Mouse (Mus musculus) MEL (cell line): ENCODE data around the gene Hcfc2. TPM values are rescaled to one million over a fixed set of nuclear protein-coding genes. Genes with fewer than 3 reads are reported as not detected.
A peak's percentile ranks its signal among the peaks of the same experiment; 100 is the strongest.

ENCODE experiments used
- DNase-seq: peaks from one replicate; pipeline ENCODE4 v3.0.0; 2011; ENCODE audit warnings: low read depth, low spot score
- H3K27ac ChIP-seq: 2 replicates; pipeline ENCODE4 v1.5.1; 2012; ENCODE audit warnings: low read depth, mild to moderate bottlenecking, control low read depth, low read length, moderate library complexity; ENCODE audit not compliant: control insufficient read depth
- H3K27me3 ChIP-seq, 2 experiments: fragments of 150-350 bp in 1 of 2; sonication (generic) in 1 of 2; 2 replicates each; pipeline ENCODE4 v1.6.1; 2012; ENCODE audit warnings: low read length in 2 of 2, mild to moderate bottlenecking in 2 of 2, improper control_type of control experiment in 1 of 2, moderate library complexity in 1 of 2; ENCODE audit not compliant: insufficient read depth in 2 of 2, control insufficient read depth in 1 of 2
- H3K36me3 ChIP-seq, 2 experiments: 2 replicates each; pipeline ENCODE4 v1.6.1; 2012 to 2014; ENCODE audit warnings: low read length in 2 of 2, improper control_type of control experiment in 1 of 2, inconsistent platforms in 1 of 2, mild to moderate bottlenecking in 1 of 2; ENCODE audit not compliant: insufficient read depth in 2 of 2, control insufficient read depth in 1 of 2
- H3K4me1 ChIP-seq, 2 experiments: fragments of 150-350 bp in 1 of 2; sonication (generic) in 1 of 2; 2 replicates each; pipeline ENCODE4 v1.6.1; 2012; ENCODE audit warnings: low read length in 2 of 2, improper control_type of control experiment in 1 of 2, mild to moderate bottlenecking in 1 of 2; ENCODE audit not compliant: insufficient read depth in 2 of 2, control insufficient read depth in 1 of 2
- H3K4me3 ChIP-seq, 2 experiments: fragments of 150-350 bp in 1 of 2; sonication (generic) in 1 of 2; 2 replicates each; pipeline ENCODE4 v1.5.1; 2012; ENCODE audit warnings: low read depth in 2 of 2, low read length in 2 of 2, mild to moderate bottlenecking in 2 of 2, moderate library complexity in 2 of 2, control low read depth in 1 of 2, improper control_type of control experiment in 1 of 2; ENCODE audit not compliant: control insufficient read depth in 1 of 2, insufficient read depth in 1 of 2
- H3K79me2 ChIP-seq: 2 replicates; pipeline ENCODE4 v1.6.1; 2012; ENCODE audit warnings: mild to moderate bottlenecking, low read length, moderate library complexity; ENCODE audit not compliant: control insufficient read depth, poor library complexity, insufficient read depth
- H3K9ac ChIP-seq: 2 replicates; pipeline ENCODE4 v1.6.1; 2012; ENCODE audit warnings: low read depth, mild to moderate bottlenecking, control low read depth, low read length, moderate library complexity; ENCODE audit not compliant: control insufficient read depth, poor library complexity, severe bottlenecking
- H3K9me3 ChIP-seq: fragments of 150-350 bp; sonication (generic); replicated peaks from 2 replicates; pipeline ENCODE4 v1.6.1; 2012; ENCODE audit warnings: mild to moderate bottlenecking, low read length, improper control_type of control experiment, moderate library complexity; ENCODE audit not compliant: insufficient read depth
- BHLHE40 ChIP-seq: IDR thresholded peaks from 2 replicates; pipeline ENCODE4 v1.6.1; 2012; ENCODE audit warnings: low read depth, mild to moderate bottlenecking, inconsistent platforms, low read length, improper control_type of control experiment, borderline replicate concordance
- CHD1 ChIP-seq: IDR thresholded peaks from 2 replicates; pipeline ENCODE4 v1.6.1; 2012; ENCODE audit warnings: low read depth, mild to moderate bottlenecking, inconsistent platforms, low read length, improper control_type of control experiment
- CHD2 ChIP-seq: IDR thresholded peaks from 2 replicates; pipeline ENCODE4 v1.6.1; 2011; ENCODE audit warnings: low read length, improper control_type of control experiment
- ETS1 ChIP-seq: IDR thresholded peaks from 2 replicates; pipeline ENCODE4 v1.6.1; 2012; ENCODE audit warnings: low read depth, mild to moderate bottlenecking, inconsistent platforms, low read length, improper control_type of control experiment, moderate library complexity
- GABPA ChIP-seq: IDR thresholded peaks from 2 replicates; pipeline ENCODE4 v1.6.1; 2012; ENCODE audit warnings: low read depth, mild to moderate bottlenecking, inconsistent platforms, low read length, improper control_type of control experiment, moderate library complexity
- GATA1 ChIP-seq: IDR thresholded peaks from 2 replicates; pipeline ENCODE4 v1.6.1; 2011; ENCODE audit warnings: low read depth, low read length, improper control_type of control experiment
- HCFC1 ChIP-seq: IDR thresholded peaks from 2 replicates; pipeline ENCODE4 v1.6.1; 2012; ENCODE audit warnings: low read depth, mild to moderate bottlenecking, inconsistent platforms, low read length, improper control_type of control experiment, moderate library complexity
- JUND ChIP-seq: IDR thresholded peaks from 2 replicates; pipeline ENCODE4 v1.6.1; 2011; ENCODE audit warnings: low read depth, mild to moderate bottlenecking, improper control_type of control experiment, low read length
- KAT2A ChIP-seq: conservative IDR thresholded peaks from 2 replicates; pipeline ENCODE4 v1.6.1; 2012; ENCODE audit warnings: low read depth, low read length, improper control_type of control experiment, inconsistent platforms
- MAFK ChIP-seq: IDR thresholded peaks from 2 replicates; pipeline ENCODE4 v1.6.1; 2011; ENCODE audit warnings: low read depth, mild to moderate bottlenecking, low read length, improper control_type of control experiment, borderline replicate concordance
- MAX ChIP-seq: IDR thresholded peaks from 2 replicates; pipeline ENCODE4 v1.6.1; 2011; ENCODE audit warnings: low read length, improper control_type of control experiment
- MAZ ChIP-seq: IDR thresholded peaks from 2 replicates; pipeline ENCODE4 v1.6.1; 2012; ENCODE audit warnings: low read depth, mild to moderate bottlenecking, inconsistent platforms, low read length, improper control_type of control experiment
- MEF2A ChIP-seq: IDR thresholded peaks from 2 replicates; pipeline ENCODE4 v1.6.1; 2014; ENCODE audit warnings: low read depth, mild to moderate bottlenecking, inconsistent platforms, low read length, improper control_type of control experiment; ENCODE audit not compliant: poor library complexity, insufficient replicate concordance, severe bottlenecking; ENCODE audit errors: extremely low read depth
- MXI1 ChIP-seq: IDR thresholded peaks from 2 replicates; pipeline ENCODE4 v1.6.1; 2011; ENCODE audit warnings: mild to moderate bottlenecking, low read depth, low read length, improper control_type of control experiment
- MYB ChIP-seq: IDR thresholded peaks from 2 replicates; pipeline ENCODE4 v1.6.1; 2011; ENCODE audit warnings: mild to moderate bottlenecking, low read depth, low read length, improper control_type of control experiment
- MYC ChIP-seq: IDR thresholded peaks from 2 replicates; pipeline ENCODE4 v1.6.1; 2011; ENCODE audit warnings: low read depth, mild to moderate bottlenecking, low read length, improper control_type of control experiment, moderate library complexity
- NELFE ChIP-seq: IDR thresholded peaks from 2 replicates; pipeline ENCODE4 v1.6.1; 2011; ENCODE audit warnings: low read depth, low read length, improper control_type of control experiment
- NRF1 ChIP-seq: IDR thresholded peaks from 2 replicates; pipeline ENCODE4 v1.6.1; 2014; ENCODE audit warnings: low read depth, mild to moderate bottlenecking, inconsistent platforms, low read length, improper control_type of control experiment, moderate library complexity; ENCODE audit not compliant: poor library complexity, insufficient read depth, severe bottlenecking
- POLR2A ChIP-seq, 2 experiments: IDR thresholded peaks; 2 replicates each; pipeline ENCODE4 v1.6.1; 2011 to 2012; ENCODE audit warnings: low read length in 2 of 2, mild to moderate bottlenecking in 2 of 2, control low read depth in 1 of 2, improper control_type of control experiment in 1 of 2, low read depth in 1 of 2, moderate library complexity in 1 of 2; ENCODE audit not compliant: control insufficient read depth in 1 of 2, insufficient read depth in 1 of 2, poor library complexity in 1 of 2
- POLR2AphosphoS2 ChIP-seq: IDR thresholded peaks from 2 replicates; pipeline ENCODE4 v1.6.1; 2011; ENCODE audit warnings: low read length, improper control_type of control experiment
- POLR2AphosphoS5 ChIP-seq: IDR thresholded peaks from 2 replicates; pipeline ENCODE4 v1.6.1; 2012; ENCODE audit warnings: low read depth, borderline replicate concordance, mild to moderate bottlenecking, inconsistent platforms, low read length, moderate library complexity, mixed read lengths
- RAD21 ChIP-seq: IDR thresholded peaks from 2 replicates; pipeline ENCODE4 v1.6.1; 2011; ENCODE audit warnings: mild to moderate bottlenecking, low read depth, low read length, improper control_type of control experiment
- RCOR1 ChIP-seq: IDR thresholded peaks from 2 replicates; pipeline ENCODE4 v1.6.1; 2012; ENCODE audit warnings: low read depth, mild to moderate bottlenecking, inconsistent platforms, low read length, improper control_type of control experiment
- SIN3A ChIP-seq: IDR thresholded peaks from 2 replicates; pipeline ENCODE4 v1.6.1; 2012; ENCODE audit warnings: low read length, improper control_type of control experiment, inconsistent platforms
- SMC3 ChIP-seq: IDR thresholded peaks from 2 replicates; pipeline ENCODE4 v1.6.1; 2011; ENCODE audit warnings: low read depth, low read length, improper control_type of control experiment
- TAL1 ChIP-seq: IDR thresholded peaks from 2 replicates; pipeline ENCODE4 v1.6.1; 2012; ENCODE audit warnings: mild to moderate bottlenecking, inconsistent platforms, low read length, moderate library complexity, mixed read lengths
- TBP ChIP-seq: IDR thresholded peaks from 2 replicates; pipeline ENCODE4 v1.8.0; 2011; ENCODE audit warnings: low read depth, low read length, improper control_type of control experiment
- TCF12 ChIP-seq: IDR thresholded peaks from 2 replicates; pipeline ENCODE4 v1.6.1; 2014; ENCODE audit warnings: low read depth, mild to moderate bottlenecking, inconsistent platforms, low read length, improper control_type of control experiment, moderate library complexity
- UBTF ChIP-seq: IDR thresholded peaks from 2 replicates; pipeline ENCODE4 v1.6.1; 2012; ENCODE audit warnings: low read depth, mild to moderate bottlenecking, inconsistent platforms, low read length, improper control_type of control experiment, moderate library complexity, borderline replicate concordance; ENCODE audit not compliant: insufficient read depth
- USF1 ChIP-seq: IDR thresholded peaks from 2 replicates; pipeline ENCODE4 v1.6.1; 2014; ENCODE audit warnings: low read depth, mild to moderate bottlenecking, inconsistent platforms, low read length, improper control_type of control experiment, moderate library complexity
- ZC3H11A ChIP-seq: IDR thresholded peaks from 2 replicates; pipeline ENCODE4 v1.6.1; 2012; ENCODE audit warnings: low read depth, mild to moderate bottlenecking, inconsistent platforms, low read length, improper control_type of control experiment
- ZKSCAN1 ChIP-seq: IDR thresholded peaks from 2 replicates; pipeline ENCODE4 v1.6.1; 2012; ENCODE audit warnings: low read depth, mild to moderate bottlenecking, inconsistent platforms, low read length, improper control_type of control experiment, moderate library complexity
- ZMIZ1 ChIP-seq: IDR thresholded peaks from 2 replicates; pipeline ENCODE4 v1.6.1; 2012; ENCODE audit warnings: low read depth, mild to moderate bottlenecking, inconsistent platforms, low read length, improper control_type of control experiment, moderate library complexity
- polyA plus RNA-seq, 2 experiments: library from polyadenylated mRNA; stranded (reverse) in 1 of 2; unstranded in 1 of 2; fragments of >175 nt in 1 of 2; fragments of >200 nt in 1 of 2; gene quantifications; 2 replicates each; pipeline versions ENCODE4 v1.2.1 to v1.2.4; 2012; ENCODE audit warnings: low replicate concordance in 2 of 2, low read depth in 1 of 2; ENCODE audit not compliant: insufficient read length in 2 of 2, insufficient read depth in 1 of 2, missing spikeins in 1 of 2
- total RNA-seq: library from RNA; depleted of rRNA; stranded (reverse); fragments of 300-350 nt; gene quantifications from 2 replicates; pipeline ENCODE4 v1.2.3, GENCODE M21; 2012

Gene Hcfc2
- total and polyA plus RNA-seq, 3 experiments = 20.9 to 21.0 TPM; not detected in 1

GRCm38 (mm10) chr10:82762756-82763681 is 67.1 kb downstream of the Hcfc2 start:
- Histone ChIP-seq H3K36me3 (peaks cover 8 to 32% of the 10 kb centered on the region in 2 experiments), H3K27me3 (no peaks in the 10 kb centered on the region), H3K4me1 (peaks cover 2 to 30% of the 10 kb centered on the region in 2 experiments; a peak in 3 of 4 replicates), H3K27ac (peak overlapping the region; percentile 83), H3K9ac (peak overlapping the region; percentile 80), H3K9me3 (no peaks in the 10 kb centered on the region), H3K79me2 (peaks cover 26% of the 10 kb centered on the region), H3K4me3 (peak overlapping the region; percentile 66 to 95)
- peak; percentile 58 for DNase-seq
- TF ChIP-seq SIN3A (peak; percentile 24; the same call in 1 of the 2 replicates), ZKSCAN1 (no peak), MEF2A (no peak), CHD2 (no peak), CHD1 (0 out of 2 replicates have a peak, but pooled peaks have one; percentile 67), POLR2AphosphoS2 (no peak), MAZ (no peak), ZMIZ1 (no peak), USF1 (no peak), POLR2AphosphoS5 (no peak), TBP (0 out of 2 replicates have a peak, but pooled peaks have one; percentile 18), ETS1 (no peak), UBTF (0 out of 2 replicates have a peak, but pooled peaks have one; percentile 16), POLR2A (IDR thresholded peaks at IDR 0.05; ENCODE audit: control insufficient read depth in 1 of 2, insufficient read depth in 1 of 2, low read depth in 1 of 2, low read length in 2 of 2, poor library complexity in 1 of 2) (no peak), HCFC1 (peak; percentile 24; the same call in 1 of the 2 replicates), JUND (no peak), GATA1 (no peak), TCF12 (no peak), KAT2A (no peak), MXI1 (peak; percentile 21; the same call in 1 of the 2 replicates), TAL1 (no peak), NELFE (no peak), RCOR1 (no peak), MAFK (no peak), MAX (no peak), MYC (no peak), RAD21 (no peak), BHLHE40 (no peak), NRF1 (no peak), GABPA (no peak), SMC3 (no peak), ZC3H11A (no peak), MYB (no peak)
